Mouse (Mus musculus) ES-E14 (cell line): ENCODE measurements around the gene Sh3tc1. TPM values are rescaled to one million over a fixed set of nuclear protein-coding genes. Genes with fewer than 3 reads are reported as not detected.

Experiments
- DNase-seq: peaks from one replicate; pipeline ENCODE4 v3.0.0-alpha.2; 2013; ENCODE audit warnings: low read depth, low spot score
- H3K27ac ChIP-seq: 2 replicates; pipeline ENCODE4 v1.5.1; 2012; ENCODE audit warnings: low read depth, mild to moderate bottlenecking, low read length, moderate library complexity, mixed read lengths; ENCODE audit not compliant: poor library complexity, insufficient read depth, severe bottlenecking
- H3K36me3 ChIP-seq: 2 replicates; pipeline ENCODE4 v1.6.1; 2012; ENCODE audit warnings: mild to moderate bottlenecking, low read length, moderate library complexity, mixed read lengths; ENCODE audit not compliant: control insufficient read depth, poor library complexity, insufficient read depth, severe bottlenecking
- H3K4me1 ChIP-seq, 2 experiments: fragments of 150-350 bp in 1 of 2; sonication (generic) in 1 of 2; 2 replicates each; pipeline ENCODE4 v1.6.1; 2012; ENCODE audit warnings: low read length in 2 of 2, mild to moderate bottlenecking in 1 of 2, mixed read lengths in 1 of 2; ENCODE audit not compliant: control insufficient read depth in 2 of 2, insufficient read depth in 2 of 2, poor library complexity in 1 of 2
- H3K4me3 ChIP-seq, 2 experiments: fragments of 150-350 bp in 1 of 2; sonication (generic) in 1 of 2; 2 replicates each; pipeline ENCODE4 v1.5.1; 2012; ENCODE audit warnings: low read length in 2 of 2, low read depth in 1 of 2, mild to moderate bottlenecking in 1 of 2, mixed read lengths in 1 of 2; ENCODE audit not compliant: insufficient read depth in 1 of 2, poor library complexity in 1 of 2, severe bottlenecking in 1 of 2
- H3K9ac ChIP-seq: 2 replicates; pipeline ENCODE4 v1.6.1; 2012; ENCODE audit warnings: low read depth, mild to moderate bottlenecking, low read length, mixed read lengths; ENCODE audit not compliant: poor library complexity, insufficient read depth, severe bottlenecking
- H3K9me3 ChIP-seq: fragments of 150-350 bp; sonication (generic); 2 replicates; pipeline ENCODE4 v1.6.1; 2012; ENCODE audit warnings: low read depth, mild to moderate bottlenecking, low read length; ENCODE audit not compliant: control insufficient read depth, insufficient read depth
- CHD2 ChIP-seq: IDR thresholded peaks from 2 replicates; pipeline ENCODE4 v1.6.1; 2014; ENCODE audit warnings: mild to moderate bottlenecking, low read depth, low read length, inconsistent platforms
- HCFC1 ChIP-seq: IDR thresholded peaks from 2 replicates; pipeline ENCODE4 v1.6.1; 2012; ENCODE audit warnings: low read length, inconsistent platforms, borderline replicate concordance; ENCODE audit not compliant: insufficient read depth
- MAFK ChIP-seq: IDR thresholded peaks from 2 replicates; pipeline ENCODE4 v1.6.1; 2014; ENCODE audit warnings: mild to moderate bottlenecking, low read depth, low read length, inconsistent platforms; ENCODE audit not compliant: insufficient read depth
- ZC3H11A ChIP-seq: IDR thresholded peaks from 2 replicates; pipeline ENCODE4 v1.6.1; 2012; ENCODE audit warnings: low read depth, mild to moderate bottlenecking, inconsistent platforms, low read length, borderline replicate concordance
- ZNF384 ChIP-seq: IDR thresholded peaks from 2 replicates; pipeline ENCODE4 v1.6.1; 2012; ENCODE audit warnings: low read depth, low read length, inconsistent platforms
- in situ Hi-C, 2 experiments: fragments of 600-800 bp; cut with MboI; formaldehyde crosslinking; loops; one replicate each; pipeline ENCODE4 v1.15.1; 2025; ENCODE audit warnings: low sequenced_read_pairs in 2 of 2, inconsistent platforms in 1 of 2; ENCODE audit not compliant: unreplicated experiment in 2 of 2
- total RNA-seq: library from RNA; depleted of rRNA; stranded (reverse); fragments of 300-350 nt; gene quantifications from 2 replicates; pipeline ENCODE4 v1.2.3, GENCODE M21; 2012

The Sh3tc1 gene
- total RNA-seq, 1 experiment = 5.9 TPM

DNA sequence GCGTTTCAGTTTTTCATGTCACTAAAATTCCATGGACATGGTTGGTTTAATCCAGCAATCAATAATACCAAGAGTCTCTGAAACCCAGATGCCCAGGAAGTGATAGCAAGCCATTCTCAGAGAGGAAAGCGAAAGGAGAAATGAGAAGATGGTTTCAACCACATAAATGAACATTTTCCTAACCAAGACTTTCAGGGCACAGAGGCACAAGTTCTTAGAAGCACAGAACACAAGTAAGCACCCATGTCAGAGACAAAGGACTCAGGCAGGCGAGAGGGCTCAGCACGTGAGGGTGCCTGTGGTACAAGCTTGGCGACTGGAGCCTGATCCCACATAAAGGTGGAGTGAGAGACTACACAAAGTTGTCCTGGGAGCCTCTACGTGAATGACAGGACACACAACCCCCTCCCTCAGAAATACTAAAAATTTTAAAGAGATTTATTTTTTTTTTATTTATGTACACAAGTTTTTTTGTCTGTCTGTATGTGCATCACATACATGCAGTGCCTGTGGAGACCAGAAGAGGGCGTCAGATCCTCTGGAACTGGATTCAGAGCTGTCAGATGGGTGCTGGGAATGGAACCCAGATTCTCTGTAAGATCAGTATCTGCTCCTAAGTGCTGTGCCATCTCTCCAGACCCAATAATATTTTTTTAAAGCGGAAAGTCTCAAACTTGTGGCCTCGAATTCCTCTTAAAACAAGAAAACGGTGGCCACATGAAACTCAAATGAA lies 83.9 kb downstream of the Sh3tc1 start:
- in situ Hi-C loops = no loop called here
- H3K4me1 ChIP-seq = no peaks in the 10 kb centered on the region
- no peak overlapping the region for H3K9ac ChIP-seq
- no peaks in the 10 kb centered on the region for H3K36me3 ChIP-seq
- no peak for DNase-seq
- no peak overlapping the region for H3K27ac ChIP-seq
- H3K4me3 ChIP-seq = no peak overlapping the region
- no peak for TF ChIP-seq ZC3H11A
- no peak for TF ChIP-seq MAFK
- no peak for TF ChIP-seq CHD2
- no peak for TF ChIP-seq HCFC1
- no peaks in the 10 kb centered on the region for H3K9me3 ChIP-seq

DNA sequence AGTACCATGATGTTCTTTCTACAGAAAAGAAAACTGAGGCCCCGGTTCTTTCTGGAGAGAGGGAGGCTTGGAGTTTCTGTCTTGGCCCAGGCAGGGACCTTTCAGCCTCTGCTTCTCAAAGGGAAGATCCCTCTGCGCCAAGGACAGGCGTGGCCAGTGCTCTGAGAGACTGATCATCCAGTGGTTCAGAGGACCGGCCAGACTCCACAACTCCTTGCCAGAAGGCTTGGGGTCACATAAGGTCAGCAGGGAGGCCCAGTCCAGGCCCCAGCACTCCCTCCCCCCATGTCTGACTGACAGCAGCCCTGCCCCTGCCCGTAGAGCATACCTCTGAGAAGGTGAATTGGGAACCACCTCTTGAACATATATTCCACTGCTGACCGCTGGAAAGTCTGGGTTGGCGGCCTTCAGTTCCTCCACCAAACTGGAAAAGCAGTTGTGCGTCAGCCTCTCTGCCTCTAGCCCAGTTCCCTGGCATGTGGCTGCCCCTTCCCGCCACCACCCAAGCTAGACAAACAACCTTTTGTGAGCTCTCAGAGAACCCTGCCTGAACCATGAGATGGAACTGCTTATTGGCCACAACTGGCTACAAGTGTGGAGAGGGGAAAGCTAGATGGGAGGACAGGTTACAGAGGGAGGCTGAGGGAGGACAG lies 85.9 kb downstream of the Sh3tc1 start:
- Histone ChIP-seq H3K27ac (no peak overlapping the region; the same call in 1 of the 2 replicates), H3K36me3 (no peaks in the 10 kb centered on the region), H3K4me3 (no peak overlapping the region), H3K9me3 (no peaks in the 10 kb centered on the region), H3K4me1 (no peaks in the 10 kb centered on the region), H3K9ac (no peak overlapping the region)
- DNase-seq = no peak
- in situ Hi-C loops = no loop called here
- TF ChIP-seq ZNF384 = no peak
- no peak for TF ChIP-seq ZC3H11A
- TF ChIP-seq CHD2 = no peak
- TF ChIP-seq MAFK = no peak
- TF ChIP-seq HCFC1 = no peak

GRCm38 (mm10) chr5:35652872-35653271 lies 86.9 kb downstream of the Sh3tc1 start:
- peak; percentile 45 for DNase-seq
- H3K9ac ChIP-seq = no peak overlapping the region
- no peak overlapping the region for H3K4me3 ChIP-seq
- in situ Hi-C loops = no loop called here
- no peak overlapping the region for H3K27ac ChIP-seq
- no peaks in the 10 kb centered on the region for H3K9me3 ChIP-seq
- TF ChIP-seq ZNF384 = no peak
- no peak for TF ChIP-seq HCFC1
- TF ChIP-seq CHD2 = no peak
- no peak for TF ChIP-seq ZC3H11A
- no peak for TF ChIP-seq MAFK
- no peaks in the 10 kb centered on the region for H3K36me3 ChIP-seq
- no peaks in the 10 kb centered on the region for H3K4me1 ChIP-seq

GRCm38 (mm10) chr5:35652319-35652718 lies 87.5 kb downstream of the Sh3tc1 start:
- Histone ChIP-seq H3K4me3 (no peak overlapping the region), H3K27ac (no peak overlapping the region), H3K36me3 (no peaks in the 10 kb centered on the region), H3K4me1 (no peaks in the 10 kb centered on the region), H3K9ac (no peak overlapping the region), H3K9me3 (no peaks in the 10 kb centered on the region)
- DNase-seq = no peak
- TF ChIP-seq ZC3H11A = no peak
- TF ChIP-seq MAFK = no peak
- no peak for TF ChIP-seq CHD2
- no peak for TF ChIP-seq ZNF384
- TF ChIP-seq HCFC1 = no peak
- in situ Hi-C loops = no loop called here

DNA sequence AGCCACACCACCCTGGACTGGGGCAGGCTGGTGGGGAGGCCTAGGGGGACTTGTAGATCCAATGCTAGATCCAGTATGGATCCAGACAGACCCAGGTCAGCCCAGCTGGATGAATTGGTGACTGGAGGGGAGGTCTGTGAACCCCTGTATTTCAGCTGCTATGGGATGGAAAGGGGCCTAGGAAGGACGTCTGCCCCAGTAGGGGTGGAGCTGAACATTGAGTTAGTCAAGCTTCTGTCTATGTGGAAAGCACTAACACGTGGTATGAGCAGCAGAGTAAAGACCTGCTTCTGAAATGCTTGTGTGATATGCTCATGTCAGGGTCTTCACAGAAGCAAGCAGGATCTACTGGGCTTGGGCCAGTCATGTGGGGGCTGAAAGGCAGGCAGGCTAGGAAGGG lies 91.6 kb downstream of the Sh3tc1 start:
- TF ChIP-seq ZNF384 (no peak), ZC3H11A (no peak), MAFK (no peak), HCFC1 (no peak), CHD2 (no peak)
- H3K27ac ChIP-seq = no peak overlapping the region
- H3K4me3 ChIP-seq = no peak overlapping the region
- DNase-seq = no peak
- no peak overlapping the region for H3K9ac ChIP-seq
- in situ Hi-C loops = no loop called here
- no peaks in the 10 kb centered on the region for H3K9me3 ChIP-seq
- no peaks in the 10 kb centered on the region for H3K36me3 ChIP-seq
- H3K4me1 ChIP-seq = no peaks in the 10 kb centered on the region
